In genomic region chr16:38338077-38338476, GRCm38 (mm10) we compare ENCODE assay signal across 16 mouse cellular contexts. TPM values are rescaled to one million over a fixed set of nuclear protein-coding genes. Genes with fewer than 3 reads are reported as not detected.
"Had no signal": no experiment of that assay in that cellular context is flagged by ENCODE, and none has a peak within 500 bp of the region (broad histone marks: within the 10 kb centered on the region; RNA-seq: fewer than 3 reads in every experiment).

No protein-coding gene starts in this region.

RNA-seq across cellular contexts. Expression of gene Maats1, which starts 3.9 kb away (rescaled TPM):
- total RNA-seq: monocyte, adult 5-6 weeks; neutrophil, adult 5-6 weeks had no signal
- polyA plus RNA-seq: limb, embryonic 10.5 days; liver, embryonic 13.5 days had no signal

RNA-seq across cellular contexts. Expression of gene Gm21987, which starts 8.8 kb away (rescaled TPM):
- total RNA-seq: layer of hippocampus, postnatal 14 days; monocyte, adult 5-6 weeks; neutrophil, adult 5-6 weeks had no signal
- polyA plus RNA-seq: kidney, embryonic 15.5 days; limb, embryonic 10.5 days; limb, embryonic 13.5 days; liver, embryonic 13.5 days; lung, embryonic 15.5 days; midbrain, embryonic 10.5 days; midbrain, embryonic 13.5 days; midbrain, embryonic 16.5 days; neural tube, embryonic 13.5 days; spleen, adult 2 months; thymus, adult 2 months had no signal

RNA-seq across cellular contexts. Expression of gene Popdc2, which starts 23.9 kb away (rescaled TPM):
- total RNA-seq: monocyte, adult 5-6 weeks had no signal

RNA-seq across cellular contexts. Expression of gene Nr1i2, which starts 43.5 kb away (rescaled TPM):
- total RNA-seq: layer of hippocampus, postnatal 14 days; left cerebral cortex, postnatal 25 days; monocyte, adult 5-6 weeks; neutrophil, adult 5-6 weeks had no signal
- polyA plus RNA-seq: limb, embryonic 10.5 days; limb, embryonic 13.5 days; midbrain, embryonic 10.5 days; midbrain, embryonic 13.5 days; midbrain, embryonic 16.5 days; myocyte; spleen, adult 2 months had no signal
